Comparison of ENCODE assay signal across 11 mouse cellular contexts in genomic region chr11:61674151-61674838, GRCm38 (mm10). TPM values are rescaled to one million over a fixed set of nuclear protein-coding genes. Genes with fewer than 3 reads are reported as not detected.
DNase-seq lines count a peak whose midpoint lies in the region; ATAC-seq lines count a peak whose summit lies in the region.
"Had no signal": no experiment of that assay in that cellular context is flagged by ENCODE, and none has a peak within 500 bp of the region (broad histone marks: within the 10 kb centered on the region; RNA-seq: fewer than 3 reads in every experiment).

No protein-coding gene starts in this region.

- H3K4me3 ChIP-seq in embryonic facial prominence, embryonic 11.5 days (ENCODE audit: low read depth, low read length) = no peak overlapping the region
- H3K4me3 ChIP-seq in hindbrain, embryonic 16.5 days (ENCODE audit: low read length) = no peak overlapping the region
- no peak overlapping the region for H3K4me3 ChIP-seq in midbrain, embryonic 16.5 days (ENCODE audit: low read depth, low read length)

- no peak overlapping the region for H3K4me2 ChIP-seq in embryonic facial prominence, embryonic 11.5 days (ENCODE audit: low read depth, low read length)
- peak overlapping the region; percentile 5; the same call in 1 of the 2 replicates for H3K4me2 ChIP-seq in hindbrain, embryonic 16.5 days (ENCODE audit: low read length)
- H3K4me2 ChIP-seq in midbrain, embryonic 16.5 days (ENCODE audit: low read length) = peak overlapping the region; percentile 22; the same call in 1 of the 2 replicates

- H3K9ac ChIP-seq in embryonic facial prominence, embryonic 11.5 days (replicated peaks; ENCODE audit: low read length) = no peak overlapping the region; the same call in 1 of the 2 replicates
- no peak overlapping the region for H3K9ac ChIP-seq in hindbrain, embryonic 16.5 days (ENCODE audit: low read depth, low read length)
- H3K9ac ChIP-seq in midbrain, embryonic 16.5 days (ENCODE audit: low read depth, low read length) = peak overlapping the region; percentile 27; the same call in 1 of the 2 replicates

- WGBS in embryonic facial prominence, embryonic 11.5 days = 28% methylated on average over 17 of the region's 19 CpGs
- WGBS in hindbrain, embryonic 16.5 days = 25% methylated on average over 19 of the region's 19 CpGs
- WGBS in midbrain, embryonic 16.5 days = 24% methylated on average over 19 of the region's 19 CpGs

- peak; percentile 58 for ATAC-seq in embryonic facial prominence, embryonic 11.5 days (replicated peaks; ENCODE audit: insufficient number of reproducible peaks, low FRiP score, low TSS enrichment, low read depth)
- peak; percentile 40; the same call in 1 of the 2 replicates for ATAC-seq in hindbrain, embryonic 16.5 days
- ATAC-seq in midbrain, embryonic 16.5 days = 0 out of 2 replicates have a peak, but pooled peaks have one; percentile 48

- no peak overlapping the region for H3K27ac ChIP-seq in embryonic facial prominence, embryonic 11.5 days (replicated peaks; ENCODE audit: low read depth, low read length)
- H3K27ac ChIP-seq in hindbrain, embryonic 16.5 days (ENCODE audit: low read depth, low read length) = no peak overlapping the region
- H3K27ac ChIP-seq in midbrain, embryonic 16.5 days (ENCODE audit: low read length) = no peak overlapping the region

- H3K9me3 ChIP-seq in embryonic facial prominence, embryonic 11.5 days (replicated peaks; ENCODE audit: control insufficient read depth, low read length) = no peaks in the 10 kb centered on the region
- no peaks in the 10 kb centered on the region for H3K9me3 ChIP-seq in hindbrain, embryonic 16.5 days (ENCODE audit: control insufficient read depth, low read length)
- H3K9me3 ChIP-seq in midbrain, embryonic 16.5 days (replicated peaks; ENCODE audit: control insufficient read depth, low read length, poor library complexity, severe bottlenecking) = no peaks in the 10 kb centered on the region

- H3K4me1 ChIP-seq in embryonic facial prominence, embryonic 11.5 days (ENCODE audit: control insufficient read depth, insufficient read depth, low read length) = peaks cover 3% of the 10 kb centered on the region; the same call in 1 of the 2 replicates
- no peaks in the 10 kb centered on the region; the same call in 1 of the 2 replicates for H3K4me1 ChIP-seq in hindbrain, embryonic 16.5 days (ENCODE audit: control insufficient read depth, insufficient read depth, low read depth, low read length)
- H3K4me1 ChIP-seq in midbrain, embryonic 16.5 days (ENCODE audit: control insufficient read depth, insufficient read depth, low read length) = peaks cover 4% of the 10 kb centered on the region; the same call in 1 of the 2 replicates

- H3K36me3 ChIP-seq in embryonic facial prominence, embryonic 11.5 days (replicated peaks; ENCODE audit: control insufficient read depth, insufficient read depth, low read depth, low read length) = no peaks in the 10 kb centered on the region
- no peaks in the 10 kb centered on the region for H3K36me3 ChIP-seq in hindbrain, embryonic 16.5 days (ENCODE audit: control insufficient read depth, insufficient read depth, low read length)
- H3K36me3 ChIP-seq in midbrain, embryonic 16.5 days (ENCODE audit: control insufficient read depth, insufficient read depth, low read length) = no peaks in the 10 kb centered on the region

- H3K27me3 ChIP-seq in embryonic facial prominence, embryonic 11.5 days (ENCODE audit: control insufficient read depth, insufficient read depth, low read length) = no peaks in the 10 kb centered on the region; the same call in 1 of the 2 replicates
- H3K27me3 ChIP-seq in hindbrain, embryonic 16.5 days (replicated peaks; ENCODE audit: control insufficient read depth, insufficient read depth, low read length) = no peaks in the 10 kb centered on the region
- no peaks in the 10 kb centered on the region for H3K27me3 ChIP-seq in midbrain, embryonic 16.5 days (ENCODE audit: control insufficient read depth, insufficient read depth, low read depth, low read length)

- peak; percentile 37 for DNase-seq in adrenal gland, adult 2 months
- no peak for DNase-seq in adrenal gland, adult 8-10 months
- DNase-seq in embryonic facial prominence, embryonic 11.5 days (ENCODE audit: low spot score) = no peak
- no peak for DNase-seq in layer of hippocampus, adult 8-10 months (ENCODE audit: low spot score in 2 of 2)
- no peak for DNase-seq in ovary, postnatal 36 days (ENCODE audit: low spot score)
- no peak for DNase-seq in heart, adult 9 months (ENCODE audit: low spot score in 2 of 2)

RNA-seq across cellular contexts. Expression of gene Fam83g, which starts 9.6 kb away (rescaled TPM):
- total RNA-seq in adrenal gland, adult 2 months (2021) = 1 to 10 TPM in 1 of 2 experiments, under 1 TPM in 1; 0.78 to 2.7 TPM
- polyA plus RNA-seq in adrenal gland, adult 2 months (2012; rRNA removed) = 1.7 and 2.1 TPM in 2 replicates
- 1 to 10 TPM; 1.7 to 2.9 (median 2.3) TPM for total RNA-seq in adrenal gland, adult 8-10 months (2022)
- polyA plus RNA-seq in embryonic facial prominence, embryonic 11.5 days (2014; fragmentation: Nextera tagmentation; extraction: Ambion mirVana) = 0.76 and 0.84 TPM in 2 replicates
- 0.12 and 0.18 TPM in 2 replicates for polyA plus RNA-seq in hindbrain, embryonic 16.5 days (2015; fragmentation: Nextera tagmentation; extraction: Ambion mirVana)
- 0.11 and 0.26 TPM in 2 replicates for polyA plus RNA-seq in midbrain, embryonic 16.5 days (2015; fragmentation: Nextera tagmentation; extraction: Ambion mirVana)
- under 1 TPM in 3 of 4 experiments, not detected in 1; 0.06 to 0.20 (median 0.09) TPM for total RNA-seq in layer of hippocampus, adult 8-10 months (2022)

RNA-seq across cellular contexts. Expression of gene Grap, which starts 21.2 kb away (rescaled TPM):
- total RNA-seq in adrenal gland, adult 2 months (2021) = 10 to 100 TPM in 1 of 2 experiments, 1 to 10 TPM in 1; 5.4 to 10.7 TPM
- 10.4 and 12.4 TPM in 2 replicates for polyA plus RNA-seq in adrenal gland, adult 2 months (2012; rRNA removed)
- 10 to 100 TPM in 3 of 4 experiments, 1 to 10 TPM in 1; 9.4 to 12.4 (median 11.9) TPM for total RNA-seq in adrenal gland, adult 8-10 months (2022)
- polyA plus RNA-seq in embryonic facial prominence, embryonic 11.5 days (2014; fragmentation: Nextera tagmentation; extraction: Ambion mirVana) = 3.4 and 4.8 TPM in 2 replicates
- polyA plus RNA-seq in hindbrain, embryonic 16.5 days (2015; fragmentation: Nextera tagmentation; extraction: Ambion mirVana) = 12.0 and 12.1 TPM in 2 replicates
- 10.7 and 11.6 TPM in 2 replicates for polyA plus RNA-seq in midbrain, embryonic 16.5 days (2015; fragmentation: Nextera tagmentation; extraction: Ambion mirVana)
- 1 to 10 TPM; 4.3 to 6.3 (median 5.2) TPM for total RNA-seq in layer of hippocampus, adult 8-10 months (2022)

RNA-seq across cellular contexts. Expression of gene Slc5a10, which starts 46.3 kb away (rescaled TPM):
- under 1 TPM; 0.14 to 0.24 TPM for total RNA-seq in adrenal gland, adult 2 months (2021)
- 0.07 and 0.10 TPM in 2 replicates for polyA plus RNA-seq in adrenal gland, adult 2 months (2012; rRNA removed)
- total RNA-seq in adrenal gland, adult 8-10 months (2022) = under 1 TPM in 3 of 4 experiments, not detected in 1; 0.14 to 0.30 (median 0.25) TPM
- polyA plus RNA-seq in embryonic facial prominence, embryonic 11.5 days (2014; fragmentation: Nextera tagmentation; extraction: Ambion mirVana) = not detected in 2 replicates
- polyA plus RNA-seq in hindbrain, embryonic 16.5 days (2015; fragmentation: Nextera tagmentation; extraction: Ambion mirVana) = not detected in 2 replicates
- polyA plus RNA-seq in midbrain, embryonic 16.5 days (2015; fragmentation: Nextera tagmentation; extraction: Ambion mirVana) = not detected in 2 replicates
- total RNA-seq in layer of hippocampus, adult 8-10 months (2022) = under 1 TPM; 0.23 to 0.55 (median 0.41) TPM
- total RNA-seq: gastrocnemius, adult 8-10 months had no signal
- polyA plus RNA-seq: liver, embryonic 16.5 days; neural tube, embryonic 14.5 days had no signal
